Mouse (Mus musculus) midbrain, embryonic 15.5 days (tissue): Measurements from ENCODE around the gene Cnih3. TPM values are rescaled to one million over a fixed set of nuclear protein-coding genes. Genes with fewer than 3 reads are reported as not detected.

ENCODE experiments used
- ATAC-seq: fragments of 200-750 bp; cut with Nextera tagmentation; replicated peaks from 2 replicates; pipeline ENCODE4 v1.8.0; 2017; ENCODE audit warnings: moderate TSS enrichment
- H3K27ac ChIP-seq: fragments of 300-500 bp; sonication (generic); 2 replicates; pipeline ENCODE4 v1.5.1; 2015; ENCODE audit warnings: mild to moderate bottlenecking, inconsistent platforms
- H3K27me3 ChIP-seq: fragments of 300-500 bp; sonication (generic); replicated peaks from 2 replicates; pipeline ENCODE4 v1.6.1; 2015; ENCODE audit warnings: inconsistent platforms
- H3K36me3 ChIP-seq: fragments of 300-500 bp; sonication (generic); replicated peaks from 2 replicates; pipeline ENCODE4 v1.6.1; 2015; ENCODE audit warnings: inconsistent platforms
- H3K4me1 ChIP-seq: fragments of 300-500 bp; sonication (generic); 2 replicates; pipeline ENCODE4 v1.6.1; 2015; ENCODE audit warnings: inconsistent platforms
- H3K4me2 ChIP-seq: fragments of 300-500 bp; sonication (generic); 2 replicates; pipeline ENCODE4 v1.6.1; 2015; ENCODE audit warnings: inconsistent platforms, mild to moderate bottlenecking, moderate library complexity
- H3K4me3 ChIP-seq: fragments of 300-500 bp; sonication (generic); 2 replicates; pipeline ENCODE4 v1.5.1; 2015; ENCODE audit warnings: mild to moderate bottlenecking, inconsistent platforms
- H3K9ac ChIP-seq: fragments of 300-500 bp; sonication (generic); 2 replicates; pipeline ENCODE4 v1.6.1; 2015; ENCODE audit warnings: mild to moderate bottlenecking, inconsistent platforms
- H3K9me3 ChIP-seq: fragments of 300-500 bp; sonication (generic); 2 replicates; pipeline ENCODE4 v1.6.1; 2016; ENCODE audit warnings: inconsistent platforms
- WGBS: fragments of 180-500 bp; shearing (Covaris S2); methylation state at CpG from one replicate; pipeline ENCODE4 v1.1.7; 2015; ENCODE audit warnings: mixed read lengths; 5-methylcytosine and 5-hydroxymethylcytosine counted together
- polyA plus RNA-seq: library from polyadenylated mRNA; unstranded; fragments of >200 nt; fragmentation: Nextera tagmentation; extraction: Ambion mirVana; gene quantifications from 2 replicates; pipeline ENCODE4 v1.2.1, GENCODE M21; 2015

The Cnih3 gene
- polyA plus RNA-seq, 1 experiment from 2014 or later = 10.8 TPM

DNA sequence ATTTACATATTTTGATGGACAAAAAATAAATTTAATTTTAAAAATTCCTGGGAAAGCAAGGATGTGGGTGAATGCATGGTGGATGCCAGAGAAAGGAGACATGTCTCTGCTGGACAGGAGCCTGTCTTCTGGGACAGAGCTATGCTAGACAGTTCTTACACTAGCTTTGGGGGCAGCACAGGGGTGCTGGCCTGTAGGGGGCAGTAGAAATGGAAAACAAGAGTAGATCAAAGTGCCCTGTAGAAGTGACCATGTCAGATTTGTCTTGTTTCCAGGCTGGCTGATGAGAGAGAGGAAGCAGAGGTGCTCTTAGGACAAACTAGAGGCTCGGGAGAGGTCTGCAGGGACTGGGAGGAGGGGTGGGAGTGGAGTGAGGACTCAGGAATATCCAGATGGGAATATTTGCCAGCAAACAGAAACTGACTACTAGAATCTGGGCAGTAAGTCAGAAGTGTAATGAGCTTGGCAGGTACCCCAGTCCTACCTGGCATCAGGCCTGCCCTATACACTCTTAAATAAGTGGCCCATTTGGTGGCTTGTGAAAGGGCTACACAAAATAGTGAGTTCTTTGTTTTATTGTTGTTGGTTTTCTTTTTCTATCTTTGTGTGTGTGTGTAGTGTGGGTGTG lies 93.3 kb downstream of the Cnih3 start:
- Histone ChIP-seq H3K4me1 (no peaks in the 10 kb centered on the region), H3K27me3 (no peaks in the 10 kb centered on the region), H3K9ac (no peak overlapping the region), H3K27ac (no peak overlapping the region), H3K36me3 (no peaks in the 10 kb centered on the region), H3K4me2 (no peak overlapping the region), H3K4me3 (no peak overlapping the region), H3K9me3 (no peaks in the 10 kb centered on the region)
- ATAC-seq = no peak
- 74% methylated on average over 1 of the region's 1 CpGs for WGBS

DNA sequence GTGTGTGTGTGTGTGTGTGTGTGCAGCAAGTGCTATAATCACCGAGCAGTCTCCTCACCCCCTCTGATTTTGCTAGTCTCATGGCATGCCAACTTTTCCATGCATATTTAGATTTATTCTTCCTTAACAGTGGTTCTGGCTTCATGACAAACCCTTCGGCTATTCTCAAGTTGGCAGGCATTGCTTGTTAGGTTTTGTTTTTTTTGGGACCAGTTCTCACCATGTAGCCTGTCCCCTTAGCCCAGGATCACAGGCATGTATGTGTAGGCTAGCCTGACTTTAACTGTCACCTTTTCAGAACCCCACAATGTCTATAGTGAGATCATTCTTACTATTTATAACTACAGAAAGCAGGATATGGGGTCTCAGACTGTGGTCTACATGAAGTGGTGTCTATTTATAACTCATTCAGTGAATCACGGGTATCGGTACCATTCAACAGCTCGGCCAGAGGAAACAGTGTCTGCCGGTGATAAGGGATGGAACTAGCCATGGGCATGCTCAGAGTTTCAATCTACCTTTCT lies 94.2 kb downstream of the Cnih3 start:
- Histone ChIP-seq H3K4me3 (no peak overlapping the region), H3K4me1 (no peaks in the 10 kb centered on the region), H3K9ac (no peak overlapping the region), H3K36me3 (no peaks in the 10 kb centered on the region), H3K27me3 (no peaks in the 10 kb centered on the region), H3K4me2 (no peak overlapping the region), H3K9me3 (no peaks in the 10 kb centered on the region), H3K27ac (no peak overlapping the region)
- 82% methylated on average over 6 of the region's 6 CpGs for WGBS
- no peak for ATAC-seq

DNA sequence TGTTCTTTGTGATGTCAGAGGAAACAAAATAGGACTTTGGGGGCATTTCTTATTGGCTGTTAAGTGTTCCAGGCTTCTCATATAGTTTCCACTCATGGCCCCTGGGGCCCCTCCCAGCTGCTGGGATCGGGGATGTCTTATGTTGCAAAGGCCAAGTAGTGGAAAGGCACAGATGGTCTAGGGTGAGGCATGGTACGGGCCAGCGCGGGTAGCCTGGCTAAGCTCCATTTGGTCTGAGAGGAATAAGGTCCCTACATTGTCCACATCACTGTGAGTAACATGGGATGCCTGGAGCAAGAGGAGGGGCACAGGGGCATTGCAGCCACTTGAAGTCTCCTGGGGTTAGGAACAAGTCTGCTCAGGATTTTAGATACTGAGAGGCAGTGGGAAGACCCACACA lies 95.1 kb downstream of the Cnih3 start:
- no peak overlapping the region for H3K9ac ChIP-seq
- WGBS = 88% methylated on average over 4 of the region's 4 CpGs
- ATAC-seq = no peak
- H3K9me3 ChIP-seq = no peaks in the 10 kb centered on the region
- H3K4me1 ChIP-seq = no peaks in the 10 kb centered on the region
- H3K27ac ChIP-seq = no peak overlapping the region
- no peaks in the 10 kb centered on the region for H3K36me3 ChIP-seq
- no peaks in the 10 kb centered on the region for H3K27me3 ChIP-seq
- H3K4me3 ChIP-seq = no peak overlapping the region
- H3K4me2 ChIP-seq = no peak overlapping the region

- H3K4me2 ChIP-seq = no peak overlapping the region
- H3K9me3 ChIP-seq = no peaks in the 10 kb centered on the region
- H3K4me3 ChIP-seq = no peak overlapping the region
- H3K27me3 ChIP-seq = no peaks in the 10 kb centered on the region
- no peak overlapping the region for H3K27ac ChIP-seq
- H3K9ac ChIP-seq = no peak overlapping the region
- H3K36me3 ChIP-seq = no peaks in the 10 kb centered on the region
- no peaks in the 10 kb centered on the region for H3K4me1 ChIP-seq
- 92% methylated on average over 7 of the region's 7 CpGs for WGBS
- ATAC-seq = no peak
Observed at GRCm38 (mm10) chr1:181448041-181448440, 95.6 kb downstream of the Cnih3 start.

DNA sequence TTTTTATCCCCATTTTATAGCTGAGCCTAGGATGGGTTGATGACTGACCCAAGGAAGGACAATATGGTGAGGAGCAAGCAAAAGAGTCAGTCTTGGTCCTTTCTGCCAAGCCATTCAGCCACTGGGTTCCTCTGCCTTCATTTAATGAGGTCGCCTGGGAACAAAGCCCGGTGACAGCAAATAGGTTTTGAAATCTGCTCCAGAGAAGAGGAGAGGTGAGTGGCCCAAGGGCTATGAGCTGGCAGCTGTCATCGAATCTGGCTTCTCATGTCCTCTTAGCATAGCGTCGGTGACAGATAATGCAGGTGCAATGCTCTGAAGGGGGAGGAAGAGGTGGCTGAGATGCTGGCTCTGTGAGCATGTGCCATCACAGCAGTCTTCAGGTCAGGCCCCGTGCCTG lies 100.7 kb downstream of the Cnih3 start:
- H3K27me3 ChIP-seq = no peaks in the 10 kb centered on the region
- no peak overlapping the region for H3K27ac ChIP-seq
- no peaks in the 10 kb centered on the region for H3K36me3 ChIP-seq
- WGBS = 80% methylated on average over 6 of the region's 6 CpGs
- no peak overlapping the region for H3K4me2 ChIP-seq
- no peak overlapping the region for H3K4me3 ChIP-seq
- no peak overlapping the region for H3K9ac ChIP-seq
- no peak for ATAC-seq
- 0 out of 2 replicates have a peak, but pooled peaks cover 3% of the 10 kb centered on the region for H3K4me1 ChIP-seq
- H3K9me3 ChIP-seq = no peaks in the 10 kb centered on the region

DNA sequence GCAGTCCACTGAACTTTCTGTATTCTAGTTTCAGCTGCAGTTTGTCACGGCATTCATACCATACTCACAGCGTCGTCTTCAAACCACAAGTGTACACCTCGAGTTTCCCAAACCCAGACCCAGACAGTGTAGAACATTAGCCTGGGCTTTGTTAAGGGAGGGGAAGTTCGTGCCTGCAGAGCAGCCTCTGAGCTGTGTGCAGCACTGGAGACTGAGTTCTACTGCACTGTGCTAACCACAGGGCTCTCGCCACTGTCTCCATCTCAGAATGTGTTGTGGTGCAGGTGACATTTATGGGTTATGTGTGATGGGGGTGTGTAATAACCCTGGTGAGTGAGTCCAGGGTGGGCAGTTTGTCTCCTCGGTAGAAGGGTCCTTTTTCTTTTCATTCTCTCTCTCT lies 104.5 kb downstream of the Cnih3 start:
- H3K36me3 ChIP-seq = no peaks in the 10 kb centered on the region
- no peak overlapping the region for H3K4me2 ChIP-seq
- 82% methylated on average over 7 of the region's 7 CpGs for WGBS
- no peak overlapping the region for H3K9ac ChIP-seq
- no peaks in the 10 kb centered on the region for H3K27me3 ChIP-seq
- 0 out of 2 replicates have a peak, but pooled peaks cover 3% of the 10 kb centered on the region for H3K4me1 ChIP-seq
- ATAC-seq = no peak
- no peak overlapping the region for H3K4me3 ChIP-seq
- no peaks in the 10 kb centered on the region for H3K9me3 ChIP-seq
- H3K27ac ChIP-seq = no peak overlapping the region

GRCm38 (mm10) chr1:181459431-181460105 lies 107.1 kb downstream of the Cnih3 start:
- H3K4me3 ChIP-seq = no peak overlapping the region
- no peak overlapping the region for H3K27ac ChIP-seq
- no peaks in the 10 kb centered on the region for H3K36me3 ChIP-seq
- no peaks in the 10 kb centered on the region for H3K9me3 ChIP-seq
- 80% methylated on average over 7 of the region's 7 CpGs for WGBS
- ATAC-seq = no peak
- H3K4me1 ChIP-seq = no peaks in the 10 kb centered on the region
- no peak overlapping the region for H3K4me2 ChIP-seq
- H3K27me3 ChIP-seq = no peaks in the 10 kb centered on the region
- no peak overlapping the region for H3K9ac ChIP-seq

DNA sequence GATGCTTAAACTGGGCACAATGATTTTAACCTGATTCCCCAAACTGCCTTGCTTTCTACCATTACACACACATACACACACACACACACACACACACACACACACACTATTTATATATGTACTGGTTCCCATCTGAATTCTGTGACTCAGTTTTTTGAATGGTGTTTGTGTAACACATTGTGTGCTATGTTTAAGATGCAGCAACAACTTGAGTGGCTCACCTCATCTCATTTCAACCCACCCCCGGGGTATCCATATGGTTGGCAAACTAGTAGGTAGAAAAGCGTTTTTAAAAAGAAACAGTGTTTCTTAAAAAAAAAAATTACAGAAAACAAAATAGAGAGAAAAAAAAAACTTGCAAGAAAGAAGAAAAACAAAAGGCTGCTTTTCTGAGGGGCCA lies 107.9 kb downstream of the Cnih3 start:
- Histone ChIP-seq H3K4me1 (no peaks in the 10 kb centered on the region), H3K9me3 (no peaks in the 10 kb centered on the region), H3K27me3 (no peaks in the 10 kb centered on the region), H3K4me2 (no peak overlapping the region), H3K36me3 (no peaks in the 10 kb centered on the region), H3K9ac (no peak overlapping the region), H3K4me3 (no peak overlapping the region), H3K27ac (no peak overlapping the region)
- ATAC-seq = no peak
- WGBS = 86% methylated on average over 2 of the region's 2 CpGs

DNA sequence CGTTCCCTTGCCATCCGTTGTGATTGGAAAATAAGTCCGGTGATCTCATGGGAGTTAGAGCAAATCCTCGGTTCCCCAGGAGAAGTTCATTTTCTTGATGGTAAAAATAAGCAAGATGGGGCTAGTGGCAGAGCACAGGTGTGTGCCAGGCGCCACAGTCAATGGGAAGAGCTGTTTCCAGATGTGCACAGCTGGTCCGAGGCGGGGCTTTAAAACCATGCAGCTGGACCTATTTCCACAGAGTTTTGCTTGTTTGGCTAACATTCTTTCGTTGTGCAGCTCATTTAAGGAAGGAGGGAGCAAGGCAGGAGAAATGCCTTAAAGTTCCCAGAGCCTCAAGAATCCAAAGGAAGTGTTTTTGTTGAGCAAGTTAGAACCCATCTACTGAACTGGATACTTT lies 109.1 kb downstream of the Cnih3 start:
- H3K4me1 ChIP-seq = no peaks in the 10 kb centered on the region
- no peaks in the 10 kb centered on the region for H3K9me3 ChIP-seq
- H3K27ac ChIP-seq = no peak overlapping the region
- no peak for ATAC-seq
- H3K4me3 ChIP-seq = no peak overlapping the region
- no peak overlapping the region for H3K9ac ChIP-seq
- no peaks in the 10 kb centered on the region for H3K27me3 ChIP-seq
- WGBS = 83% methylated on average over 8 of the region's 8 CpGs
- no peak overlapping the region for H3K4me2 ChIP-seq
- H3K36me3 ChIP-seq = no peaks in the 10 kb centered on the region

- Histone ChIP-seq H3K4me3 (no peak overlapping the region), H3K4me2 (no peak overlapping the region), H3K36me3 (no peaks in the 10 kb centered on the region), H3K27me3 (no peaks in the 10 kb centered on the region), H3K9ac (no peak overlapping the region), H3K9me3 (no peaks in the 10 kb centered on the region), H3K27ac (no peak overlapping the region), H3K4me1 (no peaks in the 10 kb centered on the region)
- WGBS = 62% methylated on average over 8 of the region's 8 CpGs
- ATAC-seq = no peak
Observed at GRCm38 (mm10) chr1:181462051-181462905, 109.8 kb downstream of the Cnih3 start.

DNA sequence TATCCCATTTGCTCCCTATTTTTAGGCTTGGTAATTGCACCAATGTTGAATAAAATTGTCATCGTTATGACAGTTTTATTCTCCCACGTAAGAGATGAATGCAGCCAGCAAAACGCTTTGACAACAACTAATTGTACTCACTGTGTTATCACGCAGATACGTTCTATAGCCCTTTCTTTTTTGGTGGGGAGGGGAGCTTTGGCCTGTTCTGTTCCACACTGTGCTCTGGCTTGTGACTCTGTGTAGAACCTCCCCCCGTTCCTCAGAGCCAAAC lies 110.4 kb downstream of the Cnih3 start:
- Histone ChIP-seq H3K4me3 (no peak overlapping the region), H3K4me1 (no peaks in the 10 kb centered on the region), H3K36me3 (no peaks in the 10 kb centered on the region), H3K27ac (no peak overlapping the region), H3K9me3 (no peaks in the 10 kb centered on the region), H3K9ac (no peak overlapping the region), H3K4me2 (no peak overlapping the region), H3K27me3 (no peaks in the 10 kb centered on the region)
- WGBS = 79% methylated on average over 6 of the region's 6 CpGs
- ATAC-seq = no peak

- Histone ChIP-seq H3K4me1 (no peaks in the 10 kb centered on the region), H3K27ac (no peak overlapping the region), H3K4me2 (no peak overlapping the region), H3K9ac (no peak overlapping the region), H3K36me3 (no peaks in the 10 kb centered on the region), H3K9me3 (no peaks in the 10 kb centered on the region), H3K4me3 (no peak overlapping the region), H3K27me3 (no peaks in the 10 kb centered on the region)
- no peak for ATAC-seq
- WGBS = 48% methylated on average over 5 of the region's 5 CpGs
Observed at GRCm38 (mm10) chr1:181465027-181465426, 112.6 kb downstream of the Cnih3 start.
